Mouse (Mus musculus) sigmoid colon, adult 10 weeks (tissue): ENCODE results near the gene Tmem115. TPM values are rescaled to one million over a fixed set of nuclear protein-coding genes. Genes with fewer than 3 reads are reported as not detected.

ENCODE experiments used
- polyA plus RNA-seq: library from polyadenylated mRNA; stranded (reverse); fragments of 350-450 nt; fragmentation: Illumina TruSeq; extraction: RNeasy Lipid Tissue Mini Kit (QIAGEN cat#74804); gene quantifications from one replicate; pipeline ENCODE4 v1.2.3, GENCODE M21; 2014; ENCODE audit warnings: low read depth, low replicate concordance

Tmem115 gene
- polyA plus RNA-seq = not detected

GRCm38 (mm10) chr9:107533791-107534407 lies at the start of gene Tmem115:
Gene Tmem115, plus strand, starts transcription at chr9:107533945.

GRCm38 (mm10) chr9:107541474-107542351 lies 8.0 kb downstream of the Tmem115 start, which contains the start of the genes Cyb561d2 and Nprl2:
Gene Cyb561d2, minus strand, starts transcription at chr9:107542193.
Gene Nprl2, plus strand, starts transcription at chr9:107542226.

GRCm38 (mm10) chr9:107547026-107547425 lies 13.3 kb downstream of the Tmem115 start, which contains the start of gene Zmynd10:
Gene Zmynd10, plus strand, starts transcription at chr9:107547298.

GRCm38 (mm10) chr9:107551117-107551889 lies 17.6 kb downstream of the Tmem115 start, which contains the start of gene Rassf1:
Gene Rassf1, plus strand, starts transcription at chr9:107551555.

GRCm38 (mm10) chr9:107563029-107563581 lies 29.4 kb downstream of the Tmem115 start, which contains the start of gene Tusc2:
Gene Tusc2, plus strand, starts transcription at chr9:107563255.

GRCm38 (mm10) chr9:107567702-107568319 lies 34.1 kb downstream of the Tmem115 start, which contains the start of gene Hyal2:
Gene Hyal2, plus strand, starts transcription at chr9:107567945.

GRCm38 (mm10) chr9:107576357-107577107 lies 42.8 kb downstream of the Tmem115 start, which contains the start of gene Hyal1:
Gene Hyal1, plus strand, starts transcription at chr9:107576927.

GRCm38 (mm10) chr9:107578587-107578986 lies 44.8 kb downstream of the Tmem115 start, which contains the start of gene Naa80:
Gene Naa80, plus strand, starts transcription at chr9:107578887.

GRCm38 (mm10) chr9:107580501-107581317 lies 47.0 kb downstream of the Tmem115 start, which contains the start of gene Hyal3:
Gene Hyal3, plus strand, starts transcription at chr9:107580818.

GRCm38 (mm10) chr9:107586974-107587832 lies 53.5 kb downstream of the Tmem115 start, which contains the start of gene Ifrd2:
Gene Ifrd2, plus strand, starts transcription at chr9:107587642.

Other genes with a start within 250 kb of the Tmem115 start
- gene Mapkapk3, start 244.1 kb upstream of the Tmem115 start, polyA plus RNA-seq = 15.5 TPM
- gene Cish, start 237.9 kb upstream of the Tmem115 start, polyA plus RNA-seq = 2.5 TPM
- gene Hemk1, start 195.6 kb upstream of the Tmem115 start, polyA plus RNA-seq = 2.2 TPM
- gene 6430571L13Rik, start 193.3 kb upstream of the Tmem115 start, polyA plus RNA-seq = not detected
- gene Cacna2d2, start 134.3 kb upstream of the Tmem115 start, polyA plus RNA-seq = 0.98 TPM
- gene Cyb561d2, start 8.2 kb downstream of the Tmem115 start, polyA plus RNA-seq = 1.6 TPM
- 2.0 TPM for gene Nprl2, start 8.3 kb downstream of the Tmem115 start, polyA plus RNA-seq
- gene Zmynd10, start 13.4 kb downstream of the Tmem115 start, polyA plus RNA-seq = not detected
- 33.5 TPM for gene Rassf1, start 17.6 kb downstream of the Tmem115 start, polyA plus RNA-seq
- gene Tusc2, start 29.3 kb downstream of the Tmem115 start, polyA plus RNA-seq = 20.1 TPM
- gene Hyal2, start 34.0 kb downstream of the Tmem115 start, polyA plus RNA-seq = 0.28 TPM
- 2.7 TPM for gene Hyal1, start 43.0 kb downstream of the Tmem115 start, polyA plus RNA-seq
- gene Naa80, start 44.9 kb downstream of the Tmem115 start, polyA plus RNA-seq = 1.5 TPM
- not detected for gene Hyal3, start 46.9 kb downstream of the Tmem115 start, polyA plus RNA-seq
- 25.5 TPM for gene Ifrd2, start 53.7 kb downstream of the Tmem115 start, polyA plus RNA-seq
- gene Sema3b, start 75.3 kb downstream of the Tmem115 start, polyA plus RNA-seq = 2.6 TPM
- 33.0 TPM for gene Gnai2, start 101.4 kb downstream of the Tmem115 start, polyA plus RNA-seq
- not detected for gene Slc38a3, start 135.6 kb downstream of the Tmem115 start, polyA plus RNA-seq
- gene Gnat1, start 145.8 kb downstream of the Tmem115 start, polyA plus RNA-seq = not detected
- gene Sema3f, start 176.5 kb downstream of the Tmem115 start, polyA plus RNA-seq = 0.76 TPM
- gene Rbm5, start 237.1 kb downstream of the Tmem115 start, polyA plus RNA-seq = 233 TPM